Mouse (Mus musculus): ENCODE measurements around the gene Kazn.

The Kazn gene

DNA sequence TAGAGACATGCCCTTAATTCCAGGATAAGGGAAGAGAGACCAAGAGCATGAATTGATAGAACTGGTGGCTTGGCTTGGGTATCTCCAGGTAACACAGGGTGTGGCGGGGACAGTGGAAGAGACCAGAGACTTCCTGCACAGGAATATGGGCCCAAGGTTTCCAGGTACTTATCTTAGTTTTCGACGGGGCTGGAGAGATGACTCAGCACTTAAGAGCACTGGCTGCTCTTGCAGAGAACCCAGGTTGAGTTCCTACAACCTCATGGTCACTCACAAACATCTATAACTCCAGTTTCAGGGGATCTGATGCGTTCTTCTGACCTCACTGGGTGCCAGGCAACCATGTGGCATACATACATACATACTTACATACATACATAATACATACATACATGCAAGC, 3.0 kb upstream of the Kazn start:
- no peak for DNase-seq

DNA sequence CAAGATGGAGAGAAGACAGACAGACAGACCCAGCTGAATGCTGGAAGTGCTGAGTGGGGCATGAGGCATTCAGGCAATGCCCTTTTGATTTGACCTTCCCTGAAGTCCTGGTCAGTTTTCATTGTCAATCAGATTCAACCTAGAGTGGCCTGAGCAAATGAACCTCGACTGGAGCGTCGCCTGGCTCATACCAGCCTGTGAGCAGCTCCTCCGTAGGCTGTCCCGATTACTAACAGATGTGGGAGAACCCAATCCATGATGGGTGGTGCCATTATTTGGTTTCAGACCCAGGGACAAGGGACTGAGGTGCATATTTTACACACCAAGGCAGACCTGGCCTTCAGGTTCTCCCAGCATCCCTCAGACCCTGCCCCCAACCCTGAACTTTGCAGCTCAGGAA, 1.7 kb upstream of the Kazn start:
- no peak for DNase-seq

DNA sequence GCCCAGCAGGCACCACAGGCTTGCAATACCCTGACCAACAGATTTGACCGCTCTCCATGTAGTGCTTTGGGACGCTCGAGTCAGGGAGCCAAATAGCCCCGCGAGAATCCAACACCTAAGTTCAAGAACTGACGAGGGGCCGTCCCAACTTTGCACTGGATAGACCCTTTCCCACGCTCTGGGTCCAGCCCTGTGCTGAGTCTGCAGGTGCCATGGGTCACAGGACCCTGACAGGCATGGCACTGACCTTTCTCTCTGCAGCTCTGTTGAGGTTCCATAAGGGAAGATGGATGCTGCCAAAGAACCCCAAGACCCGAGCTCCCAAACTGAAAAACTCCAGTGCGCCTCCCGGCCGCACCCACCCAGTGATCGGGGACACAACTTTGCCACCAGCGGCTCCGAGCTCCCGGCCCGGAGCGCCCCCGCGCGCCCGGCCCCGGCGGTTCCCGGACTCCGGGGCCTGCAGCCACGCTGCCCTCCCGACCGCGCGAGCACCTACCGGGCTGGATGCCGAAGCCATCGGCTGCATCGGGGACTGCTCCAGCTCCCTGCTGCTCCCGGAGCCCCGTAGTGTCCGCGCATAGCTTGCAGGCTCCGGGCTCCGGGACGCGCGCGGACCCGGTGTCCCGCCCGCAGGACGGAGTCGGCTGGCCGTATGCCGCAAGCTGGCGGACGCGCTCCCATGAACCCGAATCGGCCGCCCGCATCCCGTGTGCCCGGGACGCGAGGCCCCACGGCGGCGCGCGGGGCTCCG, 538 bp downstream of the Kazn start:
- DNase-seq = peak; percentile 52 to 73

DNA sequence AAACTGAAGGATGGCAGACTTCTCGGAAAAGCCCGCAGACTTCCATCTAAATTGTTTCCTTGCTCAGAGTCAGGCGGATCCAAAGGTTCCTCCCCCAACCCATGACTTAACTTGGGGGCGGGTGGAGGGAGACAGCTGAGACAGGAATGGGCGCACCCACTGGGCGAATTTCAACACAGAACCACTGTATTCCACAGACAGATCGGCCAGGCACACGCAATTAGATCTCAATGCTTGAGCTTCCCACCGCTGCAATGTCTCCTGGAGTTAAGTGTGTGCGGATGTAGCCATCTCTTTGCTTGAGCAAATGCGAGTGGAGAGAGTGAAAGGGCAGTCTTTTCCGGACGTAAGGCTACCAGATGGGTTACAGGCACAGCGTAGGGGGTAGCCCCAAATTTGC, 1.2 kb downstream of the Kazn start:
- DNase-seq = no peak

DNA sequence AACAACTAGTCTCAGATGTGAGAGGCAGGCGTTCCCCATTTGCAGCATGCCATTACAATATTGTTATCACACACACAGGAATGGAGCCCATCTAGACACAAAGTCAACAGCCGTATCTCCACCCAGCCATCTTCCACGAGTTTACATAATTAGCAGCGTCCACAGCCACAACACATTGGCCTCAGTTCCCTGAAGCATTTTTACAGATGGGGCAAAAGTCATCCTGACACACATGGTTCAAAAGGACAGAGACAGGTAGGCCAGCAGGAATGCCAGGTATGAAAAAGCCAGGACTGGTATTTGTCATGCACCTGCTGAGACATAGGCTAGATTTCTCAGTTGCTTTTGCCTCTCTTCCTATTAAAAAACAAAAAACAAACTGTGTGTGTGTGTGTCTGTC, 2.5 kb downstream of the Kazn start:
- DNase-seq = no peak

DNA sequence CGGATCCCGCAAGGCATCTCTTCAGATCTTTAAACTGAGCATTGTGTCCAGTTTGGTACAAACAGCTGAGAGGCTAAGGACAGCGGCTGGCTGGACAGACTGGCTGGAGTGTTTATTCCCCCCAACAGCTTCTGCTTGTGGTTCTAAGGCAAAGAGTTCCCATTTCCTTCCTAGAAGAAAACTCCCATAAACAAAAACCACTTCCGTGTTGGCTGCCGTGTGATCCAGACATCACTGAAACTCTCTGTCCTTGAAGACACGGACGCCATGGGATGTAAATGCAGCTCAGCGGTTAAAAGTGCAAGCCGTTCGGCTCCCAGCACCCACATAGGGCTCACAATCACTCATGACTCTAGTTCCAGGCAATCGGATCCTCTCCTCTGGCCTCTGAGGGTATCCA, 3.8 kb downstream of the Kazn start:
- no peak for DNase-seq

DNA sequence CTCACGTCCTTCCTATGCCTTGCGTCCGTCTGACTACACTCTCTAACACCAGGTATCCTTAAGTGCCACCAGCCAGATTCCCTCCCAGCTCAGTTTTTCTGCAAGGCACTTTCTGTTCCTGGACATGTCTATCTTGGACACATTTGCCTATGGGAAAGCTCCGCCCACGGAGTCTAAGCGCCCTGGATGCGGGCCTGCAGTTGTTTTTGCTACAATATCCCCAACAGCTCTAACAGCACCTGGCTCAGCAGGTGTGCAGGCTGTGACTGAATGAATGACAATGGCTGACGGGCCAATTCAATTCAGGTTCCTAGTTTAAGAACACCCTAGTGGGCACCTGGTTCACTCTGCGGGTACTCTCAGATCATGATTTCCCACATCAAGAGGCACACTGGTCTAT, 4.4 kb downstream of the Kazn start:
- no peak for DNase-seq

DNA sequence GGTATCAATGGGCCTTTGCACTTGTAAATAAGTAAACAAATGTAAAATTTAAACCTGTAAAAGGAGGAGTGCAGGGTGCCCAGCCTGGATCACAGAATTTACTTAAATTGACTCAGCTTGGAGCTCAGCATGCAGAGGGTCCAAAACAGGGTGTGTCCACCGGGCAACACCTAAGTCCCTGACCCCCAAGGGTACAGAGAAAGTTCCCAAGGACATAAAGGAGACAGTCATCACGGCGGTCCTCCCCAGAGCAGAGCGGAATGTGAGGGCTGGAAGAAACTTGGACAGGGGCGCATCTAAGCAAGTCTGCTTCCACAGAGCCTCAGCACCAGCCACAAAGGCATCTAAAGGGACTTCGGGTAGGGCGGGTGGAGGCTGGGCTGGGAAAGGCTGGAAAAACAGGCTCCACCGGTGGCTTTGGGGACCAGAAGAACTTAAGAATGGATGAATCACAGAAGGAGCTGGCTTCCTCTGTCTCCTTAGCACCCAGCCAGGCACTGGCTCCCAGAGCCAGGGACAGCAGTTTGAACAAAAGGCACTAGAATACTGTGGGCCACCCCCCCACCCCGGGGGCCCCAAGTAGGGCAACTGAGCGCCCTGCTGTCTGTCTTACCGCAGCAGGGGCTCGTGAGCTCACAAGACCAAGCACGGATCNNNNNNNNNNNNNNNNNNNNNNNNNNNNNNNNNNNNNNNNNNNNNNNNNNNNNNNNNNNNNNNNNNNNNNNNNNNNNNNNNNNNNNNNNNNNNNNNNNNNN, 10.2 kb downstream of the Kazn start:
- no peak for DNase-seq

DNA sequence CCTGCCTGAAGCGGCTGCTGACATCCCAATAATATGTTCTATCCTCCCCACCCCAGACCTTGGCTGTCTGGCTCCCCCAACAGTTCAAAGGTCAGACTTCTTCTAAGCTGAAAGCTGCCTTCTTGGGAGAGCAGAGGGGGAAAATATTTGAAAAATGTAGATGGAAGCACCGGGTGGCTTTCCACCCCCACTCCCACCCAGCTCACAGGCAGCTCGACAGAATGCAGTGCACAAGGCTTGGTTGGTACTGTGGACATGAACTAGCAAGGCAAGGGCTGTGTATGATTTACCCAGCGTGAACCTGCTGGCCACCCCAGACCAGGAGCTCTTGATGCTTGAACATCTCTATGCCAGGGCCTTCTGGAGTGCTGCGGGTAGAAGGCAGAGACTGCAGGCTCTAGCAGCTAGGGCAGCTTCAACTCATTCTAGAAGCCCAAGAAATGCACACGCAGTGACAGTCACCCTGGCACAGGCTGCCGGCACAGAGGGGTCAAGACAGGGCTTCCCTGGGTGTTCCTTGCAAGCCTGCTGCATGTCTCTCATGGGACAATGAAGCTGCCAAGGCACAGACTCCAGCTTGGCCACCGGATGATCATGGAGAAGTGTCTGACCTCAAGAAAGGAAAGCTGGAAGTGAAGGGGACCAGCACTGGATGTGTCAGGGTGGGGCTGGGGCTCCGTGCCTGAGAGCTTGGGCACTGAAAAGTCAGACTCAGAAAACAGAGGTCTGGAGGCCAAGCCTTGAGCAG, 15.1 kb downstream of the Kazn start:
- no peak for DNase-seq

DNA sequence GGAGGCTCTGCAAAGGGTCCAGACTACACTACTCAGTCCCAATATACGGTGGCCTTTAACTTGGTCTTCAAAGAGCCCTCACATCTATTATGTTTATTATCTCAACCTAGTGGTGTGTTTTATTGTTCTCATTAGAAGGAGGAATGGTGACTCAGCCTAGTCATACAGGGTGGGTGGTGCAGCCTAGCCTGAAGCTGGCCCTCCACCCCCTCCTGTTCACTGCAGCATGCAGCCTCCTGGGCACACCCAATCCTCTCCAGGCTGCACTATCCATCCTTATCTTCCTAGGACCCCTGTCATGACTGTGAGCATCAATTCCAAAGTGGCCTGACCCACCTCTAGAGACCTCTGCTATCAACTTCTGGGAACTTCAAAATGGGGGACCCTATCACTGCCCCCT, 16.8 kb downstream of the Kazn start:
- DNase-seq = no peak

DNA sequence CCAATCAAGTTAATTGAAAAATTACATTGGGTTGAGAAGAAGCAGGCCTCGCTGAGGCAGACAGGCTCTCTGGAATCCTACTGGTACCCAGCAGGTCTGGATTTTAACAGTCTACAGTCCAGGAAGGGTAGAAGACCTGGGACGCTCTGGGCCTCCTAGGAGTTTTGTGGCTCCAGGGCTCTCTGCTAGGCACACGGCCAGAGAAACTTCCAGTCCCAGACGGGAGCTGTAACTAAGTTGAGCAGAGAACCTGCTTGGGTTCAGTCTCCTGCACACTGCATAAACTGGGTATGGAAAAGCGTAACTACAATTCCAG, 17.5 kb downstream of the Kazn start:
- DNase-seq = no peak

DNA sequence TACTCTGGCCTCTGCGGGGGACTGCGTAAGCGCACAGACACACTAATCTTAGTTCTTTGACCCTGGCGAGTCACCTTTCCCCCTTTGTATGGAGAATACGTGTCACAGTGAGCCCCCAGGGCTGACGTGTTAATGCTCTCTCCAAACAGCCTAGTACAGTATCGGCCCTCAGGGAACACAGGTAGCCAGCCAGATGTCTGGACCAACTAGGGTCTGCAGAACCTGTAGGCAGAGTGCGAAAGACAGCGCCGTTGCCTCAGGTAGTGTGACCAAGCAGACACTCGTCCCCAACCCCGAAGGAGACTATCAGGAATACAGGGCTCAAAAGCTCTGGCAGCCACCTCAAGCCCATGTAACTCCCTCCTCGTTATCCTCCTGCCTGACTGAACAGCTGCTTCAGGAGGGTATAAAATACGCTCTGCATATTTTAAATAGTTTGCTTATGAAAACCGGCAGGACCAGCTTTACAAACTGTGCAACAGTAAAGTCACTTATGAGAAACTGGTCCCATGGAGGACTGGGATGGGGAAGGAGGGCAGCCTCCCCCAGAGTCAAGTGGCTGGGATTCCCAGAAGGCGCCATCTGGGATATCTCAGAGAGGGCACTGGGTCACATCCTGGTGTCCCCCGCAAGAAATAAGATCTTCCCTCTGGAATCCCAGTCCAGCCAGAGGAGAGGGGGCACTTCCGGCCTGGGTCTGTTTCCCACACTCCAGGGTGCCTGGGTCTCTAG, 18.0 kb downstream of the Kazn start:
- DNase-seq = peak in 1 of 2 experiments; percentile 38

DNA sequence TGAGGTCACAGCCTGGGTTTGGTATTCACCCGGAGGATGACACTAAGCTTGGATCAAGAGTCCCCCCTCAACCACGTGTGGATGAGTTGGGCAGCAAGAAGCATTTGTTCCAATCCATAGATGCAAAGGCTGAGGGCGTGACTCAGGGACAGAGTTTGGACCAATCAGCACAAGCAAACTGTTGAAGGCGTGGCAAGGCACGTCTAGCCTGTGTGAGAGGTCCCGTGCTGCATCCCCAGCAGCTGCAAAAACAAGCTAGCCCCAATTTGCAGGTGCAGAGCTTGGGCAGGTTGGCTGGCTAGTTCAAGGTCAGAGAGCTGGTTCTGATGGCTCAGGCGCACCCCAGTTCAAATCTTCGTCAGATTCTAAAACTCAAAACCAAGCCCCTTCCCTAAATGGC, 20.2 kb downstream of the Kazn start:
- no peak for DNase-seq

DNA sequence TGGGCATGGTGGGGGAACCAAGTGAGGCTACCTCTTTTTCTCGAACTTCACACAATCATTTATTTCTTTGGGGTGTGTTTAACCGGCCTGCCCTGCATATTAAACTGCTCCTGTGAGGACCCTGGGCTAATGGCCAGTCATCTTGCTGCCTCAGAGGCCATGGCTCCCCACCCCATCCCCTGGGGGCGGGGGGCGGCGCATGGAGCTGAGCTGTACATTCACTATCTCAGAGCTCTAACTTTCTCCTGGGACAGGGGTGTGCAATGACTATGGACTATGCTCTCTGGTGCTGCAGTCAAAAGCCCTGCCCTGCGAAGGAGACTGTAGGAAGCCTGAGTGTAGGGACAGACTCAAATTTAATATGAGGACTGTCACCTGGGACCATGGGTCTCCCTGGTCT, 22.2 kb downstream of the Kazn start:
- DNase-seq = no peak

DNA sequence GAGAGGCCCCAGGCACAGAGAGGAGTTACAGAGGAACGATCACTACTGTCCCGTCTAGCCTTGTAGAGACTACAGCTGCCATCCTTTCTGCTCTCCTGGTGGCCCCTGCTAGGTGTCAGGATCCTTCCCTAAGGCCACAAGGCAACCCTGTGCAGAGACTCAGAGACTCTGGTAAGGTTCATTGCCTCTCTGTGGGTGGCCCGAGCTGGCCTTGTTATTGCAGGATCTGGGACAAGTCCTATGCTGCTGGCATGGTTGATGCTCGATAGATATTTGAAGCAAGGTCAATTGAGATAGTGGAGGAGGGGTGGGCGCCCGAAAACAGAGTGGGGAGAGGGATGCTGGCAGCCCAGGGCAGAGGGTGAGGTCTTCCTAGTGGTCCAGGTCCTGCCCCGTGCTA, 23.4 kb downstream of the Kazn start:
- no peak for DNase-seq

DNA sequence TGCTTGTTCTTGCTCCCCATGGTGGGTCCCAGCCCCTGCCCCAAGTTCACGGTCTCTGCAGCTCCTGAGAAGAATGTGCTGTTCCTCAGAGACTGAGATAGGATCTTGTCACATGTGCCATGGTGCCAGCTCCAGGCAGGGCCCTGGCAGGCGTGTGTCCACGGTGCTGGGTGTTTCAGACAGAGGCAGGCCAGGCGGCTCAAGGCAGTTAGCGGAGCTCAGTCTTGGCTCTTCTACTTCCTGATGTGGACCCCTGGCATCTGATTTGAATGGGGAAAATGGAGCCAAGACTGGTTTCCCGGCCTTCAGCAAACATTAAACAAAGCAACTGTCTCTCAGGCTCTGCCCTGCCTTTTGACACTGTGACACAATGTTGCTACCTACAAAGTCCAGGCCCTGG, 24.7 kb downstream of the Kazn start:
- no peak for DNase-seq

DNA sequence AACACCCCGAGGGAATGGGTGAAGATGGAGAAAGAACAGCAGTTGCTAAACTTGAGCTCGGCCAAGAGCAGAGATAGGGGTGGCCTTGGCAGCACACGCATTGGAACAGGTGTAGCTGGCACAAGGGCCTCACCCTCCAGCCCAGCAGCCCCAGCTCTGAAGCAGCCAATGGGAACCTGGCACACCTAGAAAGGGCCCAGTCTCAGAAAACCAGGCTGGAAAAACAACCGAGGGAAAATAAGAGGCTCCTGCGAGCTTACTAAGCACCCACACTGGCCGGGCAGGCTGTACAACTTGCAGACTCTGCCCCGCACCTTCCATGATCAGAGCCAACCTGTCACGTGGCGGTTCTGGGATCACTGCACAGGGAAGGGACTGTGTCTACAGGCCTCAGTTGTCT, 26.8 kb downstream of the Kazn start:
- DNase-seq = peak; percentile 62 to 73

DNA sequence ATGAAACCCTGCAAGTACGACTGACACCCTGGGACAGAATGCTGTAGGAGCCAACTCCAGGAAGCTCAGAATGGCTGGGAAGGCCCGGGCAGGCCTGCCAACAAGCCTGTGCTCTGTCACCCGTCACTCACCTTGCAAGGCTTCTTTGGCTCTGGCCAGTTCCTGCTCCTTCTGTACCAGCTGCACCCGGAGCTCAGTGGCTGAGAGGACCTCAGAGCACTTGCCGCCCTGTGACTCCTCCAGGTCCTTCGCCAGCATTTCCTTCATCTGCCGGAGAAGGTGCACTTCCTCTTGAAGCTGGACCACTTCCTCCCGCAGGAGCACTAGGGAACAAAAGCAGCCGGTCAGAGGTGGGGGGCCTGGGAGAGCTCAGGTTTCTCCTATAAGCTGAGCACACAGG, 29.3 kb downstream of the Kazn start:
- no peak for DNase-seq

DNA sequence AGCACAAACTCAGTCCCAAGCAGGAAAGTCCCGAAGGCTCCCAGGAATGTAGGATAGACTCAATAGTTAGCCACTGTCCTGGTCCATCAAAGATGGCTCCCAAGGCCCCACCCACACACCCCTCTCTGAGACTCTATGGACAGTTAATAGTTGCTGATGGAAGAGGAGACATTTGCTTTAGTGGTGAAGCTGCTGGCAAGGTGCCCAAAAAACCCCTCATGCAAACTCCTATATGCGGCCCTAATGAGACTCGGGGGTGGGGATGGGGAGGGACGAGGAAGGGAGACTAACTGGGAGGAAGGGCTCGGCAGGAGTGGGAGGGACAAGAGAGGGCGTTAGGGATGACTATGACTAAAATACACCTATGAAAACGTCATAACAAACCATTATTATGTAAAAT, 29.7 kb downstream of the Kazn start:
- no peak for DNase-seq

DNA sequence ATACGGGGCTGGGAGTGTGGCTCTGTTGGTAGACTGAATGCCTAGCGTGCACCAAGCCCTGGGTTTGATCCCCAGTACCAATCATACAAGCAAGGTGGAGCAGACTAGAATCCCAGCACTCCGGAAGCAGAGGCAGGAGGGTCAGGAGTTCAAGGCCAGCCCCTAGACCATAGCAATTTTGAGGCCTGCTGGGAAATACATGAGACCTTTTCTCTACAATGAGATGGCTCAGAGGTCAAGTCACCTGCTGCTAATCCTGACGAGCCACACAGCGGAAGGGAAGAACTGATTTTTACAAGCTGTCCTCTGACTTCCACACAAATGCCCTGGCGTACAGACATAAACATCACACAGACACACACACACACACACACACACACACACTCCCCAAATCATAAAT, 33.5 kb downstream of the Kazn start:
- no peak for DNase-seq

DNA sequence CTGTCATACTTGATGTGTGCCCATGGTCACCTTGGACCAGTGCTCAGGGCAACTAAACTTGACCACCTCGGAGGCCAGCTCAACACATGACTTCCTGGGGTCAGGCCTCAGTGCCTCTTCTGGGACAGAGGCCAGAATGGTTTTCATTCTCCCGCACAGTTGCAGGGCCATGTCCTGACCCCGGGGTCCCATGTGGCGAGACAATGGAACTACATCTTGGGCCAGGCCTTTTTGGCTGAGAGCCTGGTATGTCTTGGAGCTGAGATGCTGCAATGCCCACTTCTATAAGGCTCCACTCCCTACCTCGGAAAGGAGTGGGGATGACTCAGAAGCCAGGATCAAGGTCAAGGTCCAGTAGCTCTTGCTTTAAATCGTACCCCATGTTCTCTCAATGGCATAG, 42.6 kb downstream of the Kazn start:
- peak in 1 of 2 experiments; percentile 39 for DNase-seq

DNA sequence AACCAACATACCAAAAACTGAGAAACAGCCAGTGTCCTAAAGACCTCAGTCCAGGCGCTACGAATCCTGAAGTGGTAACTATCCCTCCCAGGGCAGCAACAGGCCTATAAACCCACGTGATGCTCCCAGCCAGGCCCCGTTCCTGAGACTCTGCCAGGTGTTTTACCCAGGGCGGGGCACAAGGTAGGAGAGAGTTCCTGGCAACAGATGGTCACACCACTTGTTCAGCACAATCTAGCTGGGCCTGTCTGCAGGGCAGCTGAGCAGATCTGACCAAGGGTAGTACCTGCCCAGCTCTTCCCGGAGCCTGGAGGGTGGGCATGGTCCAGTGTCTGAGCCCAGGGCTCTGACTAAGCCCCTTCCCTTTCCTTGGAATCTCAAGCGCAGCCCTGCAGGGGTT, 45.4 kb downstream of the Kazn start:
- peak; percentile 73 to 75 for DNase-seq

DNA sequence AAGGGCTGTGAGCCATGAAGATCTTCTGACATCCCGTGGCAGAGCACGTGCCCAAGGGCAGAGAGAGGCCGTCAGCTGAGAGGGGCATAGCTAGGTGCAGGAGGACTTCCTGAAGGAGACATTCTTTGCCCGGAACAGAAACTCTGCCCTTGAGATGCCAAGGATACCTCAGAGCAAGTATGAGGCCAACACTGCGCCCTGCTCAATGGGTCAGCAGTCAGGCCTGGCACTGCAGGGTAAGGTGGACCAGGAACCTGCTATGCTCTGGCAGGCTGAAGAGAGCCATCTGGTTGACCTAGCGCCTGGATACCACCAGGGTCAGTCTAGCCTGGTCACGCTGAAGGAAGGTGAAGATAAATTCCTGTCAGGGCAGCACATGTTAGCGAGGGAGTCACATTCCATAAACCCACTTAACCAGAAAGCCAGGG, 46.0 kb downstream of the Kazn start:
- no peak for DNase-seq

All from cerebellum, postnatal 14 days (tissue).